Mouse (Mus musculus): ENCODE measurements around the gene Tubg2. TPM values are rescaled to one million over a fixed set of nuclear protein-coding genes. Genes with fewer than 3 reads are reported as not detected.

Gene Tubg2
- polyA plus RNA-seq, 1 experiment: 1.4 TPM

DNA sequence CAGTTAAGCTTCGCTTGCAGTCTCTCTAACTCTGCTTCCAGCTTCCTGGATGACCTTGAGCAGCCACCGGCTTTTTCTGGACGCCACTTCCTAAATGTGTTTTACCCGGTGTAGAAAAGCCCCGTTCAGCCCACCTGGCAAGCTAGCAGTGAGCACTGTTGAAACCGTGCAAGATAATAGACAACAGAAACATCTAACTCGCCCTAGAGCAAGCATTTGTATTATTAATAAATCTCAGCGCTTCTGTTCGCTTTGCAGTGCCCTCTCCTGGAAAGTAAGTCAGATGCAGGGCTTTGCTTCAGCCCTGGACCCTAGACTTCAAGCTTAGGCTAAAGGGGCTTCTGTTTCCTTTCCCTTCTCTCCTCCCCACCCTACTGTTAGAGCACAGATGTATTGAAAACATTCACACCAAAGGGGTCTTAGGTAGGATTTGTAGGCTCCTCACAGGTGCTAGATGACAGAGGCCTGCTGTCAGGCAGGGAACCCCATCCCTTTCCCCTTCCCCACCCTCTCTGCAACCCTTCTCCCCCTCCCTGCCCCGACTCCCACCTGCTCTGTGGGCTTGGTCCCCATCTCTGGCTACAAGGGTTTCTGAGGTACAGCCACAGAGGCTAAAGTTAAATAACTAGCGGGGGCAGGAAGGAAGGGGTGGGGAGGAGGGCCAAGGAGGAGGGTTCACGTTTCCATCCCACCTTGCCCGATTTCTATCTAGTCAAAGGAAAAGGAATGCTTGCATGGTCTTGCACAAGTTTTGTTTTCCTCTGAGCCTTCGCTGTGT lies 19.3 kb downstream of the Tubg2 start, which contains the start of gene Ccr10:
Gene Ccr10 (minus strand): TSS at position 593 of the 778 bp plus-strand sequence.
- DNase-seq: no peak
- Histone ChIP-seq H3K4me1 (ENCODE audit: control insufficient read depth, insufficient read depth, low read length) (peaks cover 22% of the 10 kb centered on the region; the same call in 1 of the 2 replicates), H3K27ac (ENCODE audit: insufficient read depth, low read depth, low read length) (no peak within 1 kb of the TSS), H3K27me3 (replicated peaks; ENCODE audit: control insufficient read depth, insufficient read depth, low read length) (no peaks in the 10 kb centered on the region), H3K4me3 (ENCODE audit: insufficient read depth, low read depth, low read length) (peak within 1 kb of the TSS; percentile 51), H3K36me3 (ENCODE audit: control insufficient read depth, insufficient read depth, low read length) (no peaks in the 10 kb centered on the region)
- 28% methylated on average over 14 of the region's 14 CpGs for WGBS
- TF ChIP-seq POLR2A (IDR thresholded peaks at IDR 0.05; ENCODE audit: low read depth, low read length): no peak
- peak; percentile 42 for TF ChIP-seq CTCF (conservative IDR thresholded peaks at IDR 0.05; ENCODE audit: insufficient read depth, insufficient read length, low read depth, low read length)

DNA sequence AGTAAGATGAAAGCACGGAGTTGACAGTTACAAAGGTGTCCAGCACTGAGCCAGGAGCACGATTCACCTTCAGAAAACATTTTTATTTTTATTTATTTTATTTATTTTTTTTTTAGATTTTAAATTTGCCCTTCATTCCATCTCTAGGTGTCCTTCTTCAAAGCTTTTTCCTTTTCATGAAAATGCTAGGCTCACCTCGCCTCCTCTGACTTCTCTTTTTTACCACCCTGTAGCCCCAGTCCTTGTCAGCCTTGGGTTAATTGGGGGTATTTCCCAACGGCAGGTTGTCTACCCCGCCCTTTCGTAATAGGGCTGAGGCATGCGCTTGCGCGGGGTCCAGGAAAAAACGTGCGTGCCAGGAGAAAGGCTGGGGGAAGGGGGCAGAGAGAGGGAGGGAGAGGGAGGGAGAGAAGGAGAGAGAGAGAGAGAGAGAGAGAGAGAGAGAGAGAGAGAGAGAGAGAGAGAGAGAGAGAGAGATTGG lies 20.0 kb downstream of the Tubg2 start:
- H3K27me3 ChIP-seq (replicated peaks; ENCODE audit: control insufficient read depth, insufficient read depth, low read length): no peaks in the 10 kb centered on the region
- TF ChIP-seq POLR2A (IDR thresholded peaks at IDR 0.05; ENCODE audit: low read depth, low read length): no peak
- no peak for TF ChIP-seq CTCF (conservative IDR thresholded peaks at IDR 0.05; ENCODE audit: insufficient read depth, insufficient read length, low read depth, low read length)
- no peak for DNase-seq
- WGBS: 19% methylated on average over 11 of the region's 11 CpGs
- H3K27ac ChIP-seq (ENCODE audit: insufficient read depth, low read depth, low read length): no peak overlapping the region
- peaks cover 22% of the 10 kb centered on the region; the same call in 1 of the 2 replicates for H3K4me1 ChIP-seq (ENCODE audit: control insufficient read depth, insufficient read depth, low read length)
- no peaks in the 10 kb centered on the region for H3K36me3 ChIP-seq (ENCODE audit: control insufficient read depth, insufficient read depth, low read length)
- H3K4me3 ChIP-seq (ENCODE audit: insufficient read depth, low read depth, low read length): no peak overlapping the region

DNA sequence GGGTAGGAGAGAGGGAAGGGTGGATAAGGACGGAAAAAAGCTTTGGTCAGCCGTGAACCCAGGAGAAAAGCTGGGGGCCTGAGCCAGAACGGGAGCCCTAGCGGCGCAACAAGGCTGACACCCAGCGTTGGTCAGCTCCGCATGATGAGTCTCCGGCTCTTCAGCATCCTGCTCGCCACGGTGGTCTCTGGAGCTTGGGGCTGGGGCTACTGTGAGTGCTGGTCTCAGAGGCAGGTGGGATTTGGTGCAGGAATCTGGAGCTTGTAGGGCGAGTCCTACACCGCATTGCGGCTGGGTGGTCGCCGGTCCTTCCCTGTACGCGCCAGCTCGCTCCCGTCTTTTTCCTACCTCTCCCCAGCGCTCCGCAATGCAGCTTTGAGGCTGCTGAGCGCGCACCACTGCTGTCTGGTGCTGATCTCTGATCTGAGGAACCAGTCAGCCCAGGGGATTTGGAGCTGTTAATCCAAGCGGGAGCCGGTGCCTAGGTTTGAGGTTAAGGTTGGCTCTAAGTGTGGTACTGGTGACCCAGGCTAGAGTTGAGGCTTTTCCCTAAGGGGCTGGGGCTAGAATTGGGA lies 20.5 kb downstream of the Tubg2 start:
- Histone ChIP-seq H3K4me1 (ENCODE audit: control insufficient read depth, insufficient read depth, low read length) (peaks cover 22% of the 10 kb centered on the region; the same call in 1 of the 2 replicates), H3K4me3 (ENCODE audit: insufficient read depth, low read depth, low read length) (no peak overlapping the region)

DNA sequence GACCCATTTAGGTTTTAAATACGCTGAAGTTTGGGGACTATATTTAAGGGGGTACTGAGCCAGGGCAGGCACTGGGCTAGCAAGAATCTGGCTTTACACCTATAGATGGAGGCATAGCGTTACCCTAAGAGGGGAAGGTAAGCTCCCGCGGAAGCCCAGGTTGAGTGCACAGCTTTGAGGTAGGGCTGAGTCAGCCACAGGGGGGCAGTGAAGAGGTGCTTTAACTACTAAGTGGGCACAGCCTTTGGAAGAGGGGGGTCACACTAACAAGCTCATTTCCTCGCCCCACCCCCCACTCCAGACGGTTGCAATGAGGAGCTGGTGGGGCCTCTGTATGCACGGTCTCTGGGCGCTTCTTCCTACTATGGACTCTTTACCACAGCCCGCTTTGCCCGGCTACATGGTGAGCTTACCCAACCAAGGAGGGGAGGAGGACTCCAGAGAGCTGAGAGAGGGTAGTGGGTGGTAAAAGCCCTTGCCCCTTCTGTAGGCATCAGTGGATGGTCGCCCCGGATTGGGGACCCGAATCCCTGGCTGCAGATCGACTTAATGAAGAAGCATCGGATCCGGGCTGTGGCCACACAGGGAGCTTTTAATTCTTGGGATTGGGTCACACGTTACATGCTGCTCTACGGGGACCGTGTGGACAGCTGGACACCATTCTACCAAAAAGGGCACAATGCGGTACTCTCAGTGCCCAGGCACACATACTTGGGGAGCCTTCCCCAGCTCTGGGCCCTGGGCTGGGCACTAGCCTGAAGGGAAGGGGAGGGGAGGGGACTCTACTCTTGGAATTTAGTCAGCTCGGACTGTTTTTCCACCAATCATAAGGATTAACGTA lies 21.4 kb downstream of the Tubg2 start:
- no peaks in the 10 kb centered on the region for H3K36me3 ChIP-seq (ENCODE audit: control insufficient read depth, insufficient read depth, low read length)
- peak; percentile 50 for DNase-seq
- peaks cover 17% of the 10 kb centered on the region; the same call in 1 of the 2 replicates for H3K4me1 ChIP-seq (ENCODE audit: control insufficient read depth, insufficient read depth, low read length)
- no peak for TF ChIP-seq POLR2A (IDR thresholded peaks at IDR 0.05; ENCODE audit: low read depth, low read length)
- peak; percentile 61 for TF ChIP-seq CTCF (conservative IDR thresholded peaks at IDR 0.05; ENCODE audit: insufficient read depth, insufficient read length, low read depth, low read length)
- no peak overlapping the region for H3K4me3 ChIP-seq (ENCODE audit: insufficient read depth, low read depth, low read length)
- no peaks in the 10 kb centered on the region for H3K27me3 ChIP-seq (replicated peaks; ENCODE audit: control insufficient read depth, insufficient read depth, low read length)
- 43% methylated on average over 22 of the region's 22 CpGs for WGBS
- no peak overlapping the region for H3K27ac ChIP-seq (ENCODE audit: insufficient read depth, low read depth, low read length)

More for the DNA sequence above, 20.5 kb downstream of the Tubg2 start:
- Histone ChIP-seq H3K36me3 (ENCODE audit: control insufficient read depth, insufficient read depth, low read length) (no peaks in the 10 kb centered on the region), H3K27ac (ENCODE audit: insufficient read depth, low read depth, low read length) (no peak overlapping the region), H3K27me3 (replicated peaks; ENCODE audit: control insufficient read depth, insufficient read depth, low read length) (no peaks in the 10 kb centered on the region)
- TF ChIP-seq CTCF (conservative IDR thresholded peaks at IDR 0.05; ENCODE audit: insufficient read depth, insufficient read length, low read depth, low read length) (peak; percentile 44; the same call in 1 of the 2 replicates), POLR2A (IDR thresholded peaks at IDR 0.05; ENCODE audit: low read depth, low read length) (no peak)
- peak; percentile 47 for DNase-seq
- 4% methylated on average over 25 of the region's 25 CpGs for WGBS

DNA sequence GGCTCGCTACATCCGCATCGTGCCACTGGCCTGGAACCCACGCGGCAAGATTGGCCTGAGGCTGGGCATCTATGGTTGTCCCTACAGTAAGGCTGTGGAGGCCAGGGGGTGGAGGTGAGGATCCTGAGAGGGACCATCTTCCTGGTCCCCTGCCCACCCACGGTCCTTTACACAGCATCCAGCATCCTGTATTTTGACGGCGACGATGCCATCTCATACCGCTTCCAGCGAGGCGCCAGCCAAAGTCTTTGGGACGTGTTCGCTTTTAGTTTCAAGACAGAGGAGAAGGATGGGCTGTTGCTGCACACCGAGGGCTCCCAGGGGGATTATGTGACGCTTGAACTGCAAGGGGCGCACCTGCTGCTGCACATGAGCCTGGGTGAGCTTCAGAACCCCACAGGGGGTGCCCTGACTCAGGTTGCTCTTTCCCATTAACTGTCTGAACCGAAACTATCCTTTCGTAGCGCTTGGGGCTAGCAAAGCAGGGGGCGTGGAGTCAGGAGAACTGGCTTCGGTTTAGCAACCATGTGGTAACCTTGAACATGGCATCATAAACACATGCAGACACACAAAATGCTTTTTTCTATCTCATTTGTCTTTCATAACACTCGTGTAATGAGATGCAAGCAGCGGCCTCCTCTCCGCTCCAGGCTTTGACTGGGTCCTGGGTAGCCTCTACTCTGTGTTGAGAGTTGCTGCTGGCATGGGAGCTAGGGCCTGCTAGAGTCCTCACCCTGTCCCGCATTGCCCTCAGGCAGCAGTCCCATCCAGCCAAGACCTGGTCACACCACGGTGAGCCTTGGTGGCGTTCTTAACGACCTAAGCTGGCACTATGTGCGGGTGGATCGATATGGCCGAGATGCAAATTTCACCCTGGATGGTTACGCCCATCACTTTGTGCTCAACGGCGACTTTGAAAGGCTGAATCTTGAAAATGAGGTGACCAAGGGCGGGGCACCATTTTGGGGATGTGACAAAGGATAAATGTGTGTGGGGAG lies 22.7 kb downstream of the Tubg2 start:
- Histone ChIP-seq H3K4me1 (ENCODE audit: control insufficient read depth, insufficient read depth, low read length) (peaks cover 8% of the 10 kb centered on the region; the same call in 1 of the 2 replicates), H3K27ac (ENCODE audit: insufficient read depth, low read depth, low read length) (no peak overlapping the region), H3K36me3 (ENCODE audit: control insufficient read depth, insufficient read depth, low read length) (no peaks in the 10 kb centered on the region), H3K4me3 (ENCODE audit: insufficient read depth, low read depth, low read length) (no peak overlapping the region), H3K27me3 (replicated peaks; ENCODE audit: control insufficient read depth, insufficient read depth, low read length) (no peaks in the 10 kb centered on the region)
- DNase-seq: no peak
- WGBS: 67% methylated on average over 36 of the region's 36 CpGs
- no peak for TF ChIP-seq POLR2A (IDR thresholded peaks at IDR 0.05; ENCODE audit: low read depth, low read length)

DNA sequence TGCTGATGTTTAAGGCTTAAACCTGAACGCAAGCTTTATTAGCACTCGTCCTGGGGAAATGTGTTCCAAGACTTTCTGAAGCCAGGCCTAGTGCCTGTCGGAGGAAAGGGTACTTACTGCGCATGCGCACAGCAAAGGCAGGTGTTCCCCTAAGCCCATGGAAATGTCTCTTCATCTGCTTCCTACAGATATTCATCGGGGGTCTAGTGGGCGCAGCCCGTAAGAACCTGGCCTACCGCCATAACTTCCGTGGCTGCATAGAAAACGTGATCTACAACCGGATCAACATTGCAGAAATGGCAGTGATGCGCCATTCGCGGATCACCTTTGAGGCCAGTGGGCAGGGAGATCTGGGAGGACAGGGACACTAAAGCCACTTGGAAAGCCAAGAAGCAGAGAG lies 23.6 kb downstream of the Tubg2 start:
- 84% methylated on average over 15 of the region's 15 CpGs for WGBS
- H3K4me3 ChIP-seq (ENCODE audit: insufficient read depth, low read depth, low read length): no peak overlapping the region
- no peaks in the 10 kb centered on the region for H3K27me3 ChIP-seq (replicated peaks; ENCODE audit: control insufficient read depth, insufficient read depth, low read length)
- TF ChIP-seq POLR2A (IDR thresholded peaks at IDR 0.05; ENCODE audit: low read depth, low read length) (no peak), CTCF (conservative IDR thresholded peaks at IDR 0.05; ENCODE audit: insufficient read depth, insufficient read length, low read depth, low read length) (no peak)
- DNase-seq: no peak
- H3K4me1 ChIP-seq (ENCODE audit: control insufficient read depth, insufficient read depth, low read length): peaks cover 4% of the 10 kb centered on the region; the same call in 1 of the 2 replicates
- no peaks in the 10 kb centered on the region for H3K36me3 ChIP-seq (ENCODE audit: control insufficient read depth, insufficient read depth, low read length)
- no peak overlapping the region for H3K27ac ChIP-seq (ENCODE audit: insufficient read depth, low read depth, low read length)
